Mouse (Mus musculus): ENCODE measurements at regions not wholly inside any gene's neighbourhood (a gene's known extent, or its start where the extent isn't known, plus 50 kb on each side); places are given as distances from the start of the nearest gene placed in this dataset.
"Not testable (repeated sequence)": the region's sequence is repeated elsewhere in the genome, so short reads cannot be mapped to it uniquely, and the experiment has no call there.

DNA sequence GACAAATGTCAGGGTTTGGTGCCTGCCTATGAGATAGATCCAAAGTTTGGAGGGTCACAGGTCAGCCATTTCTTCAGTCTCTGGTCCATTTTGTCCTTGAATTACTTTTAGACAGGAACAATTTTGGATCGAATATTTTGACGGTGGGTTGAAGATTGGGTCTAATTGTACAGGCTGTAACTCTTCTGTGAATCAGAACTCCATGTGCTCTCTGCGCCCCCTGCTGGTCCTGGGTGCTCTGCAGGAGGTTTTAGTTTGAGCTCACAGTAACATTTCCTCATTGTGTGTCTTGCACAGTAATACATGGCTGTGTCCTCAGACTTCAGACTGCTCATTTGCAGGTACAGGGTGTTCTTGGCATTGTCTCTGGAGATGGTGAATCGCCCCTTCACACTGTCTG, 81.5 kb downstream of the Adam6a start:
- TF ChIP-seq CTCF (IDR thresholded peaks at IDR 0.05; ENCODE audit: borderline replicate concordance, insufficient read depth, low read depth, low read length); POLR2A (IDR thresholded peaks at IDR 0.05; ENCODE audit: borderline replicate concordance, insufficient read depth, low read length): not testable (repeated sequence)

All from cerebellum, adult 2 months (tissue).